Mouse (Mus musculus) limb, embryonic 14.5 days (tissue): ENCODE measurements at regions not wholly inside any gene's neighbourhood (a gene's known extent, or its start where the extent isn't known, plus 50 kb on each side); places are given as distances from the start of the nearest gene placed in this dataset.

Experiments used
- ATAC-seq: fragments of 200-750 bp; cut with Nextera tagmentation; 2 replicates; pipeline ENCODE4 v1.8.0; 2017; ENCODE audit warnings: low read depth, moderate number of reproducible peaks, moderate TSS enrichment; ENCODE audit not compliant: low FRiP score
- DNase-seq: peaks from one replicate; pipeline ENCODE4 v3.0.0-alpha.2; 2015; ENCODE audit warnings: low spot score
- H3K27ac ChIP-seq: fragments of 300-500 bp; sonication (generic); replicated peaks from 2 replicates; pipeline ENCODE4 v1.5.1; 2014; ENCODE audit warnings: low read depth, mild to moderate bottlenecking, low read length, moderate library complexity, mixed read lengths
- H3K27me3 ChIP-seq: fragments of 300-500 bp; sonication (generic); 2 replicates; pipeline ENCODE4 v1.6.1; 2014; ENCODE audit warnings: low read length, mixed read lengths; ENCODE audit not compliant: control insufficient read depth, insufficient read depth
- H3K36me3 ChIP-seq: fragments of 300-500 bp; sonication (generic); 2 replicates; pipeline ENCODE4 v1.6.1; 2014; ENCODE audit warnings: mild to moderate bottlenecking, low read length, moderate library complexity, mixed read lengths; ENCODE audit not compliant: control insufficient read depth, insufficient read depth
- H3K4me1 ChIP-seq: fragments of 300-500 bp; sonication (generic); 2 replicates; pipeline ENCODE4 v1.6.1; 2014; ENCODE audit warnings: antibody characterized with exemption, low read length, mixed read lengths; ENCODE audit not compliant: control insufficient read depth, insufficient read depth
- H3K4me2 ChIP-seq: fragments of 300-500 bp; sonication (generic); replicated peaks from 2 replicates; pipeline ENCODE4 v1.6.1; 2014; ENCODE audit warnings: low read depth, mild to moderate bottlenecking, low read length, moderate library complexity; ENCODE audit not compliant: severe bottlenecking
- H3K4me3 ChIP-seq: fragments of 300-500 bp; sonication (generic); replicated peaks from 2 replicates; pipeline ENCODE4 v1.5.1; 2014; ENCODE audit warnings: low read length
- H3K9ac ChIP-seq: fragments of 300-500 bp; sonication (generic); 2 replicates; pipeline ENCODE4 v1.6.1; 2014; ENCODE audit warnings: mild to moderate bottlenecking, low read depth, low read length, moderate library complexity; ENCODE audit not compliant: severe bottlenecking
- H3K9me3 ChIP-seq: fragments of 300-500 bp; sonication (generic); 2 replicates; pipeline ENCODE4 v1.6.1; 2016; ENCODE audit warnings: low read length; ENCODE audit not compliant: control insufficient read depth
- POLR2A ChIP-seq: fragments of 200-500 bp; IDR thresholded peaks from 2 replicates; pipeline ENCODE4 v1.8.0; 2012; ENCODE audit warnings: inconsistent platforms, mild to moderate bottlenecking, moderate library complexity, borderline replicate concordance; ENCODE audit not compliant: insufficient read depth, insufficient read length; ENCODE audit errors: extremely low read depth
- WGBS: fragments of 180-500 bp; shearing (Covaris S2); extraction: QIAGEN DNeasy Blood & Tissue Kit; methylation state at CpG from one replicate; pipeline ENCODE4 v1.1.7; 2014; 5-methylcytosine and 5-hydroxymethylcytosine counted together

GRCm38 (mm10) chr10:118656561-118656960, 213.4 kb downstream of the Dyrk2 start:
- H3K27ac ChIP-seq = no peak overlapping the region

GRCm38 (mm10) chr10:118666009-118666408, 204.0 kb downstream of the Dyrk2 start:
- no peak overlapping the region for H3K4me3 ChIP-seq
- 62% methylated on average over 3 of the region's 3 CpGs for WGBS
- no peaks in the 10 kb centered on the region for H3K27me3 ChIP-seq
- ATAC-seq (no peak), DNase-seq (no peak)
- no peak overlapping the region for H3K9ac ChIP-seq
- H3K36me3 ChIP-seq = no peaks in the 10 kb centered on the region
- H3K27ac ChIP-seq = no peak overlapping the region
- H3K9me3 ChIP-seq = no peaks in the 10 kb centered on the region
- H3K4me2 ChIP-seq = no peak overlapping the region
- no peaks in the 10 kb centered on the region for H3K4me1 ChIP-seq
- no peak for TF ChIP-seq POLR2A

More at GRCm38 (mm10) chr10:118656561-118656960, 213.4 kb downstream of the Dyrk2 start:
- DNase-seq (no peak), ATAC-seq (no peak)
- no peaks in the 10 kb centered on the region for H3K27me3 ChIP-seq
- H3K4me3 ChIP-seq = no peak overlapping the region
- no peak for TF ChIP-seq POLR2A
- no peaks in the 10 kb centered on the region for H3K4me1 ChIP-seq
- no peak overlapping the region for H3K4me2 ChIP-seq
- H3K36me3 ChIP-seq = no peaks in the 10 kb centered on the region
- H3K9me3 ChIP-seq = no peaks in the 10 kb centered on the region
- no peak overlapping the region for H3K9ac ChIP-seq
- WGBS = 83% methylated on average over 5 of the region's 5 CpGs

- no peak overlapping the region for H3K27ac ChIP-seq
- H3K9ac ChIP-seq = no peak overlapping the region
- no peaks in the 10 kb centered on the region for H3K4me1 ChIP-seq
- peak; percentile 72 for ATAC-seq
- H3K4me3 ChIP-seq = no peak overlapping the region
- no peaks in the 10 kb centered on the region for H3K36me3 ChIP-seq
- TF ChIP-seq POLR2A = no peak
- peak overlapping the region; percentile 31 for H3K4me2 ChIP-seq
- no peaks in the 10 kb centered on the region for H3K27me3 ChIP-seq
- DNase-seq = peak; percentile 10
- H3K9me3 ChIP-seq = no peaks in the 10 kb centered on the region
- WGBS = 43% methylated on average over 18 of the region's 18 CpGs
Observed at GRCm38 (mm10) chr10:118675816-118676465, 194.1 kb downstream of the Dyrk2 start.

GRCm38 (mm10) chr10:118678750-118679418, 191.1 kb downstream of the Dyrk2 start:
- Histone ChIP-seq H3K27me3 (no peaks in the 10 kb centered on the region), H3K27ac (no peak overlapping the region), H3K4me3 (no peak overlapping the region), H3K4me1 (no peaks in the 10 kb centered on the region), H3K4me2 (no peak overlapping the region), H3K36me3 (no peaks in the 10 kb centered on the region), H3K9ac (no peak overlapping the region), H3K9me3 (no peaks in the 10 kb centered on the region)
- 74% methylated on average over 12 of the region's 12 CpGs for WGBS
- DNase-seq (no peak), ATAC-seq (no peak)
- no peak for TF ChIP-seq POLR2A

- no peak for ATAC-seq
Observed at GRCm38 (mm10) chr10:118679507-118679906, 190.5 kb downstream of the Dyrk2 start.

More at GRCm38 (mm10) chr10:118679507-118679906, 190.5 kb downstream of the Dyrk2 start:
- Histone ChIP-seq H3K4me2 (no peak overlapping the region), H3K9ac (no peak overlapping the region), H3K27ac (no peak overlapping the region), H3K4me3 (no peak overlapping the region), H3K27me3 (no peaks in the 10 kb centered on the region), H3K36me3 (no peaks in the 10 kb centered on the region), H3K9me3 (no peaks in the 10 kb centered on the region), H3K4me1 (no peaks in the 10 kb centered on the region)
- WGBS = 68% methylated on average over 5 of the region's 5 CpGs
- no peak for DNase-seq
- TF ChIP-seq POLR2A = no peak
